Mouse (Mus musculus) cerebellum, adult 2 months (tissue): ENCODE measurements around the gene Nav3.

ENCODE experiments used
- CTCF ChIP-seq: fragments of 200-500 bp; IDR thresholded peaks from 2 replicates; pipeline ENCODE4 v1.5.1; 2011; ENCODE audit warnings: low read depth, mild to moderate bottlenecking, control low read depth, low read length, moderate library complexity, borderline replicate concordance; ENCODE audit not compliant: insufficient read depth
- POLR2A ChIP-seq: fragments of 200-500 bp; IDR thresholded peaks from 2 replicates; pipeline ENCODE4 v1.6.1; 2011; ENCODE audit warnings: low read length, control low read depth, borderline replicate concordance; ENCODE audit not compliant: insufficient read depth

- TF ChIP-seq CTCF (no peak), POLR2A (no peak)
Measured at GRCm38 (mm10) chr10:110400642-110401041, 55.4 kb downstream of the Nav3 start.
